Mouse (Mus musculus) midbrain, embryonic 11.5 days (tissue): ENCODE results near the gene Cox19. TPM values are rescaled to one million over a fixed set of nuclear protein-coding genes. Genes with fewer than 3 reads are reported as not detected.

ENCODE experiments used
- ATAC-seq: fragments of 200-750 bp; cut with Nextera tagmentation; 2 replicates; pipeline ENCODE4 v1.8.0; 2017; ENCODE audit warnings: moderate TSS enrichment, moderate library complexity; ENCODE audit not compliant: low FRiP score
- DNase-seq: peaks from one replicate; pipeline ENCODE4 v3.0.0; 2015; ENCODE audit warnings: low spot score; ENCODE audit errors: missing footprints
- H3K27ac ChIP-seq: fragments of 300-500 bp; sonication (generic); 2 replicates; pipeline ENCODE4 v1.5.1; 2014; ENCODE audit warnings: low read depth, low read length
- H3K27me3 ChIP-seq: fragments of 300-500 bp; sonication (generic); 2 replicates; pipeline ENCODE4 v1.6.1; 2014; ENCODE audit warnings: mild to moderate bottlenecking, low read length, moderate library complexity, mixed read lengths; ENCODE audit not compliant: control insufficient read depth, insufficient read depth
- H3K36me3 ChIP-seq: fragments of 300-500 bp; sonication (generic); 2 replicates; pipeline ENCODE4 v1.6.1; 2014; ENCODE audit warnings: mild to moderate bottlenecking, low read length, moderate library complexity, mixed read lengths; ENCODE audit not compliant: control insufficient read depth, insufficient read depth
- H3K4me1 ChIP-seq: fragments of 300-500 bp; sonication (generic); 2 replicates; pipeline ENCODE4 v1.6.1; 2014; ENCODE audit warnings: low read length; ENCODE audit not compliant: control insufficient read depth, insufficient read depth
- H3K4me2 ChIP-seq: fragments of 300-500 bp; sonication (generic); 2 replicates; pipeline ENCODE4 v1.6.1; 2014; ENCODE audit warnings: mild to moderate bottlenecking, moderate library complexity
- H3K4me3 ChIP-seq: fragments of 300-500 bp; sonication (generic); 2 replicates; pipeline ENCODE4 v1.5.1; 2014; ENCODE audit warnings: low read depth, low read length
- H3K9ac ChIP-seq: fragments of 300-500 bp; sonication (generic); 2 replicates; pipeline ENCODE4 v1.6.1; 2014; ENCODE audit warnings: low read length
- H3K9me3 ChIP-seq: fragments of 300-500 bp; sonication (generic); 2 replicates; pipeline ENCODE4 v1.6.1; 2016; ENCODE audit warnings: low read length; ENCODE audit not compliant: control insufficient read depth
- WGBS: fragments of 180-500 bp; shearing (Covaris S2); extraction: QIAGEN DNeasy Blood & Tissue Kit; methylation state at CpG from one replicate; pipeline ENCODE4 v1.1.7; 2014; 5-methylcytosine and 5-hydroxymethylcytosine counted together
- microRNA counts: library from miRNA; unstranded; fragments of <30 nt; microRNA quantifications from one replicate; lab custom pipeline; 2015
- microRNA-seq: library from miRNA; unstranded; fragments of <30 nt; microRNA quantifications from one replicate; pipeline ENCODE4, GENCODE M21; 2017
- polyA plus RNA-seq: library from polyadenylated mRNA; unstranded; fragments of >200 nt; fragmentation: Nextera tagmentation; extraction: Ambion mirVana; gene quantifications from 2 replicates; pipeline ENCODE4 v1.2.1, GENCODE M21; 2014

Gene Cox19
- polyA plus RNA-seq, 1 experiment from 2014 or later, result 133 TPM

DNA sequence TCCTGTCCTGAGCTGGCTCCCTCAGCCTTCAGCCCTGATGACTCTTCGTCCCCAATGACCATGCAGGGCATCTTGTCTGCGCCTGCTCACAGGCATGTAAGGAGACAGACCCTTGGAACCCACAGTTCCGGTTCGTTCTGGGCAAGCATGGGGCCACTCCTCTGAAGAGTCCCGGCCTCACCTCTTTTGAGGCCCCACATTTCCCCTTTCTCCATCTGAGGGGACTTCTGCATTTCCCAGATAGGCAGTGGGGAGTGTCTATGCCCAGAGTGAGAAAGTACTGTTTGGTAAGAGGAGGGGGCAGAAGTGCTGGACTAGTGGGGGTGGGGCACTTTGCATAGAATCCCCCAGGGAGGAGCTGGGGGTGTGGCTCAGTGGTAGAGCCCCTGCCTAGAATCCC is 64.1 kb downstream of the Cox19 start:
- no peaks in the 10 kb centered on the region for H3K4me1 ChIP-seq
- H3K27me3 ChIP-seq, result no peaks in the 10 kb centered on the region
- no peak overlapping the region for H3K9ac ChIP-seq
- ATAC-seq (no peak), DNase-seq (peak; percentile 65)
- H3K4me2 ChIP-seq, result no peak overlapping the region
- no peak overlapping the region for H3K27ac ChIP-seq
- H3K9me3 ChIP-seq, result no peaks in the 10 kb centered on the region
- 90% methylated on average over 5 of the region's 5 CpGs for WGBS
- H3K4me3 ChIP-seq, result no peak overlapping the region
- no peaks in the 10 kb centered on the region for H3K36me3 ChIP-seq

MicroRNA genes within 50 kb of the gene (microRNA counts, 519-probe panel; counts per million panel counts)
- not detected for microRNA mmu-miR-339-3p (lab: Ali Mortazavi, UCI)
- not detected for microRNA mmu-miR-339-5p (lab: Ali Mortazavi, UCI)

Small RNA genes within 50 kb of the gene (microRNA-seq; reads per million reads assigned to microRNA genes)
- gene Mir339, result 446 reads per million, percentile 70 among the genes with 10 or more reads in this experiment

Other genes with a start within 250 kb of the Cox19 start
- 19.5 and 20.2 TPM in 2 replicates for gene Prkar1b, start 201.4 kb downstream of the Cox19 start, polyA plus RNA-seq
- gene Dnaaf5, start 201.2 kb downstream of the Cox19 start, polyA plus RNA-seq, result 5.2 and 5.3 TPM in 2 replicates
- 41.9 and 44.6 TPM in 2 replicates for gene Sun1, start 150.8 kb downstream of the Cox19 start, polyA plus RNA-seq
- 118 and 123 TPM in 2 replicates for gene Get4, start 99.1 kb downstream of the Cox19 start, polyA plus RNA-seq
- gene Adap1, start 25.8 kb downstream of the Cox19 start, polyA plus RNA-seq, result 2.4 TPM in 2 replicates
- gene Cyp2w1, start 1.2 kb upstream of the Cox19 start, polyA plus RNA-seq, result not detected in 2 replicates
- gene Gpr146, start 26.3 kb upstream of the Cox19 start, polyA plus RNA-seq, result 1.5 and 2.7 TPM in 2 replicates
- 0.12 and 0.29 TPM in 2 replicates for gene C130050O18Rik, start 53.9 kb upstream of the Cox19 start, polyA plus RNA-seq
- gene Gper1, start 71.7 kb upstream of the Cox19 start, polyA plus RNA-seq, result 1.9 and 2.5 TPM in 2 replicates
- gene 3110082I17Rik, start 109.1 kb upstream of the Cox19 start, polyA plus RNA-seq, result 33.5 and 34.1 TPM in 2 replicates
- gene Zfand2a, start 133.1 kb upstream of the Cox19 start, polyA plus RNA-seq, result 4.4 and 6.9 TPM in 2 replicates
- gene Uncx, start 192.1 kb upstream of the Cox19 start, polyA plus RNA-seq, result 41.8 and 46.4 TPM in 2 replicates